Mouse (Mus musculus) heart, adult 2 months (tissue): ENCODE measurements around the gene Eya2.

Source experiments
- CTCF ChIP-seq: fragments of 200-600 bp; IDR thresholded peaks from 2 replicates; pipeline ENCODE4 v1.8.1; 2022; ENCODE audit warnings: antibody characterized with exemption, mild to moderate bottlenecking, moderate library complexity
- EP300 ChIP-seq: fragments of 200-500 bp; IDR thresholded peaks from 2 replicates; pipeline ENCODE4 v1.6.1; 2011; ENCODE audit warnings: low read depth, low read length, control low read depth; ENCODE audit not compliant: insufficient read depth
- POLR2A ChIP-seq: fragments of 200-500 bp; IDR thresholded peaks from 2 replicates; pipeline ENCODE4 v1.6.1; 2011; ENCODE audit warnings: mild to moderate bottlenecking, low read depth, low read length, control low read depth; ENCODE audit not compliant: insufficient read depth

- TF ChIP-seq CTCF, result no peak
- no peak for TF ChIP-seq POLR2A
- TF ChIP-seq EP300, result no peak
These were observed 30.7 kb upstream of the Eya2 start for GRCm38 (mm10) chr2:165564101-165564500.
